Mouse (Mus musculus) liver, embryonic 14.5 days (tissue): Measurements from ENCODE around the gene Skil.

Experiments used
- CTCF ChIP-seq: IDR thresholded peaks from 2 replicates; pipeline ENCODE4 v1.5.1; 2016; ENCODE audit warnings: antibody characterized with exemption, low read depth, control low read depth
- EP300 ChIP-seq: IDR thresholded peaks from 2 replicates; pipeline ENCODE4 v1.6.1; 2016; ENCODE audit warnings: antibody characterized with exemption, low read depth

DNA sequence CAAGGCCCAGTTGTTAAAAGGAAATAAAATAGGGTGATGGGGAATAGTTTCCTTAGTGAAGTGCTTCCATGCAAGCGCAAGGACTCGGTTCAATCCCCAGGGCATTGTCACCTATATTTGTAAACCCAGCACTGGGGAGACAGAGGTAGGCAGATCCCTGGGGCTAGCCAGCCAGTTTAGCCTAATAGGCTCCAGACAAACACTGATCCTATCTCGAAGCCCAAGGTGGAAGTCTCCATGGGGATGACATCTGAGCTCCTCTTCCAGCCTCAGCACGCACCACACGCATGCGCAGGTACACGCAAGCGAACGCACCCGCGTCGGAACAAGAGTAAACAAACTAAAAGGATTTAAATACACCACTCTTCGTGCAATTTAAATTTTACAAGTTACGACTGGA is 23.1 kb upstream of the Skil start:
- TF ChIP-seq CTCF (no peak), EP300 (no peak)
